Mouse (Mus musculus): Measurements from ENCODE around the gene Tpcn1.

- TF ChIP-seq POLR2A (IDR thresholded peaks at IDR 0.05; ENCODE audit: extremely low read depth, insufficient read depth, low read length): no peak
- no peak for TF ChIP-seq CTCF (IDR thresholded peaks at IDR 0.05; ENCODE audit: extremely low read depth, insufficient read depth, low read length)
These were observed 902 bp downstream of the Tpcn1 start for GRCm38 (mm10) chr5:120587616-120587926.
